Mouse (Mus musculus): ENCODE measurements around the gene Kctd10. TPM values are rescaled to one million over a fixed set of nuclear protein-coding genes. Genes with fewer than 3 reads are reported as not detected.

Gene Kctd10
- polyA plus RNA-seq, 2 experiments: 89.4 to 103 TPM

GRCm38 (mm10) chr5:114373581-114373980, 6.7 kb downstream of the Kctd10 start:
- Histone ChIP-seq H3K9me3 (ENCODE audit: control insufficient read depth, low read length) (no peaks in the 10 kb centered on the region), H3K27me3 (ENCODE audit: control insufficient read depth, insufficient read depth, low read length) (no peaks in the 10 kb centered on the region), H3K4me3 (replicated peaks; ENCODE audit: low read length) (no peak overlapping the region), H3K9ac (ENCODE audit: low read depth, low read length, severe bottlenecking) (no peak overlapping the region), H3K36me3 (ENCODE audit: control insufficient read depth, insufficient read depth, low read length) (peaks cover 72% of the 10 kb centered on the region), H3K27ac (replicated peaks; ENCODE audit: low read depth, low read length) (no peak overlapping the region), H3K4me2 (replicated peaks; ENCODE audit: low read depth, low read length, severe bottlenecking) (no peak overlapping the region), H3K4me1 (ENCODE audit: control insufficient read depth, insufficient read depth, low read length) (peaks cover 55% of the 10 kb centered on the region)
- no peak for TF ChIP-seq POLR2A (IDR thresholded peaks at IDR 0.05; ENCODE audit: borderline replicate concordance, extremely low read depth, insufficient read depth, insufficient read length)
- DNase-seq (ENCODE audit: low spot score) (no peak), ATAC-seq (ENCODE audit: low FRiP score, low read depth) (no peak)
- 90% methylated on average over 9 of the region's 9 CpGs for WGBS

GRCm38 (mm10) chr5:114373174-114373573, 7.1 kb downstream of the Kctd10 start:
- Histone ChIP-seq H3K9ac (ENCODE audit: low read depth, low read length, severe bottlenecking) (no peak overlapping the region), H3K4me3 (replicated peaks; ENCODE audit: low read length) (no peak overlapping the region), H3K36me3 (ENCODE audit: control insufficient read depth, insufficient read depth, low read length) (peaks cover 76% of the 10 kb centered on the region), H3K9me3 (ENCODE audit: control insufficient read depth, low read length) (no peaks in the 10 kb centered on the region), H3K4me2 (replicated peaks; ENCODE audit: low read depth, low read length, severe bottlenecking) (no peak overlapping the region), H3K27me3 (ENCODE audit: control insufficient read depth, insufficient read depth, low read length) (no peaks in the 10 kb centered on the region), H3K27ac (replicated peaks; ENCODE audit: low read depth, low read length) (no peak overlapping the region), H3K4me1 (ENCODE audit: control insufficient read depth, insufficient read depth, low read length) (peaks cover 52% of the 10 kb centered on the region)
- no peak for TF ChIP-seq POLR2A (IDR thresholded peaks at IDR 0.05; ENCODE audit: borderline replicate concordance, extremely low read depth, insufficient read depth, insufficient read length)
- ATAC-seq (ENCODE audit: low FRiP score, low read depth): no peak
- 63% methylated on average over 11 of the region's 11 CpGs for WGBS
- no peak for DNase-seq (ENCODE audit: low spot score)

- H3K27me3 ChIP-seq (ENCODE audit: control insufficient read depth, insufficient read depth, low read length): no peaks in the 10 kb centered on the region
- peaks cover 82% of the 10 kb centered on the region for H3K36me3 ChIP-seq (ENCODE audit: control insufficient read depth, insufficient read depth, low read length)
- no peak for TF ChIP-seq POLR2A (IDR thresholded peaks at IDR 0.05; ENCODE audit: borderline replicate concordance, extremely low read depth, insufficient read depth, insufficient read length)
- H3K4me3 ChIP-seq (replicated peaks; ENCODE audit: low read length): no peak overlapping the region
- no peak overlapping the region; the same call in 1 of the 2 replicates for H3K27ac ChIP-seq (replicated peaks; ENCODE audit: low read depth, low read length)
- ATAC-seq (ENCODE audit: low FRiP score, low read depth) (no peak), DNase-seq (ENCODE audit: low spot score) (peak; percentile 37)
- no peak overlapping the region for H3K9ac ChIP-seq (ENCODE audit: low read depth, low read length, severe bottlenecking)
- no peak overlapping the region for H3K4me2 ChIP-seq (replicated peaks; ENCODE audit: low read depth, low read length, severe bottlenecking)
- H3K9me3 ChIP-seq (ENCODE audit: control insufficient read depth, low read length): no peaks in the 10 kb centered on the region
- 28% methylated on average over 11 of the region's 11 CpGs for WGBS
- H3K4me1 ChIP-seq (ENCODE audit: control insufficient read depth, insufficient read depth, low read length): peaks cover 46% of the 10 kb centered on the region
Observed at GRCm38 (mm10) chr5:114372565-114372964, 7.7 kb downstream of the Kctd10 start.

- H3K4me1 ChIP-seq (ENCODE audit: control insufficient read depth, insufficient read depth, low read length): peaks cover 44% of the 10 kb centered on the region
- 52% methylated on average over 25 of the region's 25 CpGs for WGBS
- H3K9me3 ChIP-seq (ENCODE audit: control insufficient read depth, low read length): no peaks in the 10 kb centered on the region
- H3K27me3 ChIP-seq (ENCODE audit: control insufficient read depth, insufficient read depth, low read length): no peaks in the 10 kb centered on the region
- peaks cover 89% of the 10 kb centered on the region for H3K36me3 ChIP-seq (ENCODE audit: control insufficient read depth, insufficient read depth, low read length)
- no peak for TF ChIP-seq POLR2A (IDR thresholded peaks at IDR 0.05; ENCODE audit: borderline replicate concordance, extremely low read depth, insufficient read depth, insufficient read length)
- DNase-seq (ENCODE audit: low spot score) (no peak), ATAC-seq (ENCODE audit: low FRiP score, low read depth) (no peak)
- H3K27ac ChIP-seq (replicated peaks; ENCODE audit: low read depth, low read length): peak overlapping the region; percentile 86
- H3K9ac ChIP-seq (ENCODE audit: low read depth, low read length, severe bottlenecking): 0 out of 2 replicates have a peak overlapping the region, but pooled peaks have one; percentile 12
- H3K4me2 ChIP-seq (replicated peaks; ENCODE audit: low read depth, low read length, severe bottlenecking): no peak overlapping the region
- no peak overlapping the region for H3K4me3 ChIP-seq (replicated peaks; ENCODE audit: low read length)
Observed at GRCm38 (mm10) chr5:114371731-114372473, 8.4 kb downstream of the Kctd10 start.

GRCm38 (mm10) chr5:114371331-114371730, 9.0 kb downstream of the Kctd10 start:
- WGBS: 35% methylated on average over 3 of the region's 3 CpGs
- no peak for DNase-seq (ENCODE audit: low spot score)
- Histone ChIP-seq H3K9me3 (ENCODE audit: control insufficient read depth, low read length) (no peaks in the 10 kb centered on the region), H3K36me3 (ENCODE audit: control insufficient read depth, insufficient read depth, low read length) (peaks cover 90% of the 10 kb centered on the region), H3K27me3 (ENCODE audit: control insufficient read depth, insufficient read depth, low read length) (no peaks in the 10 kb centered on the region), H3K27ac (replicated peaks; ENCODE audit: low read depth, low read length) (peak overlapping the region; percentile 86), H3K4me1 (ENCODE audit: control insufficient read depth, insufficient read depth, low read length) (peaks cover 44% of the 10 kb centered on the region), H3K4me3 (replicated peaks; ENCODE audit: low read length) (no peak overlapping the region), H3K9ac (ENCODE audit: low read depth, low read length, severe bottlenecking) (peak overlapping the region; percentile 8; the same call in 1 of the 2 replicates), H3K4me2 (replicated peaks; ENCODE audit: low read depth, low read length, severe bottlenecking) (no peak overlapping the region)
- ATAC-seq (ENCODE audit: low FRiP score, low read depth): no peak
- no peak for TF ChIP-seq POLR2A (IDR thresholded peaks at IDR 0.05; ENCODE audit: borderline replicate concordance, extremely low read depth, insufficient read depth, insufficient read length)

Data from limb, embryonic 14.5 days (tissue).